18 mouse cellular contexts compared by ENCODE assay signal in genomic region chr1:36960509-36961222, GRCm38 (mm10). TPM values are rescaled to one million over a fixed set of nuclear protein-coding genes. Genes with fewer than 3 reads are reported as not detected.
DNase-seq lines count a peak whose midpoint lies in the region; ATAC-seq and TF ChIP-seq lines count a peak whose summit lies in the region.
"Had no signal": no experiment of that assay in that cellular context is flagged by ENCODE, and none has a peak within 500 bp of the region (broad histone marks: within the 10 kb centered on the region; RNA-seq: fewer than 3 reads in every experiment).

No protein-coding gene starts in this region.

- H3K9me3 ChIP-seq in midbrain, postnatal 0 days (ENCODE audit: low read length) = no peaks in the 10 kb centered on the region
- H3K9me3 ChIP-seq: forebrain, embryonic 13.5 days; heart, embryonic 13.5 days; midbrain, embryonic 12.5 days; neural tube, embryonic 12.5 days had no signal

- H3K27me3 ChIP-seq in midbrain, postnatal 0 days (ENCODE audit: insufficient read depth, low read length) = no peaks in the 10 kb centered on the region
- H3K27me3 ChIP-seq: forebrain, embryonic 13.5 days; heart, embryonic 13.5 days; midbrain, embryonic 12.5 days; neural tube, embryonic 12.5 days; Patski had no signal

- no peaks in the 10 kb centered on the region for H3K36me3 ChIP-seq in midbrain, postnatal 0 days (ENCODE audit: insufficient read depth, low read length)
- H3K36me3 ChIP-seq: heart, embryonic 13.5 days; midbrain, embryonic 12.5 days; neural tube, embryonic 12.5 days had no signal

- H3K4me2 ChIP-seq in midbrain, postnatal 0 days (ENCODE audit: low read depth, low read length, poor library complexity, severe bottlenecking) = no peak overlapping the region
- H3K4me2 ChIP-seq: forebrain, embryonic 13.5 days; heart, embryonic 13.5 days; midbrain, embryonic 12.5 days; neural tube, embryonic 12.5 days had no signal

- WGBS in midbrain, postnatal 0 days = 89% methylated on average over 16 of the region's 16 CpGs

- no peak for TF ChIP-seq CTCF in midbrain, postnatal 0 days (IDR thresholded peaks at IDR 0.05)

- no peaks in the 10 kb centered on the region for H3K4me1 ChIP-seq in midbrain, postnatal 0 days (ENCODE audit: insufficient read depth, low read length)
- H3K4me1 ChIP-seq: forebrain, embryonic 13.5 days; heart, embryonic 13.5 days; midbrain, embryonic 12.5 days; neural tube, embryonic 12.5 days had no signal

- no peak overlapping the region for H3K9ac ChIP-seq in midbrain, postnatal 0 days (replicated peaks; ENCODE audit: low read length, poor library complexity, severe bottlenecking)
- H3K9ac ChIP-seq: forebrain, embryonic 13.5 days; heart, embryonic 13.5 days; midbrain, embryonic 12.5 days; neural tube, embryonic 12.5 days had no signal

- ATAC-seq in monocyte, adult 5-6 weeks (replicated peaks; ENCODE audit: insufficient number of reproducible peaks, low FRiP score, low TSS enrichment, poor library complexity, severe bottlenecking) = peak; percentile 60
- no peak for ATAC-seq in midbrain, postnatal 0 days (ENCODE audit: low FRiP score)
- ATAC-seq: forebrain, embryonic 13.5 days; intestine, postnatal 0 days; lung, postnatal 0 days; Patski had no signal

- DNase-seq in layer of hippocampus, adult 9-11 months = peak; percentile 32
- no peak for DNase-seq in layer of hippocampus, postnatal 10 days (ENCODE audit: low spot score in 2 of 2)
- peak; percentile 23 for DNase-seq in R1 (ENCODE audit: low read depth, low spot score)
- DNase-seq in thymus, postnatal 10 days (ENCODE audit: low spot score in 2 of 2) = peak; percentile 22 to 23
- no peak for DNase-seq in midbrain, postnatal 0 days (ENCODE audit: low spot score)
- DNase-seq in frontal cortex, postnatal 25 days (ENCODE audit: low spot score in 2 of 2) = no peak
- no peak for DNase-seq in kidney, adult 8-10 months
- DNase-seq: adrenal gland, adult 2 months; cerebellum, adult 18-20 months; gastrocnemius, postnatal 10 days had no signal

- H3K27ac ChIP-seq in midbrain, postnatal 0 days (ENCODE audit: low read depth, low read length) = no peak overlapping the region
- H3K27ac ChIP-seq: forebrain, embryonic 13.5 days; heart, embryonic 13.5 days; midbrain, embryonic 12.5 days; neural tube, embryonic 12.5 days had no signal

- H3K4me3 ChIP-seq in midbrain, postnatal 0 days (ENCODE audit: low read depth, low read length) = no peak overlapping the region
- H3K4me3 ChIP-seq: forebrain, embryonic 13.5 days; heart, embryonic 13.5 days; midbrain, embryonic 12.5 days; neural tube, embryonic 12.5 days had no signal

RNA-seq across cellular contexts. Expression of gene Tmem131, which starts 17.2 kb away (rescaled TPM):
- total RNA-seq in layer of hippocampus, postnatal 10 days (2021) = 10 to 100 TPM; 58.1 to 60.5 TPM
- 29.0 to 54.6 TPM (median 37.3 TPM) in 3 replicates for total RNA-seq in monocyte, adult 5-6 weeks (2017)
- total RNA-seq in midbrain, postnatal 0 days (2014; rRNA removed) = 25.8 and 36.8 TPM in 2 replicates
- polyA plus RNA-seq in midbrain, postnatal 0 days (2015; fragmentation: Nextera tagmentation; extraction: Ambion mirVana) = 8.6 and 11.1 TPM in 2 replicates

Comparison
In these comparisons a context has a peak if more than half of its experiments do, and no peak if none do; other contexts are left out.
1. DNase-seq: peak in layer of hippocampus, adult 9-11 months (single experiment), R1 (single experiment) and thymus, postnatal 10 days (2 of 2); none in layer of hippocampus, postnatal 10 days (0 of 2), midbrain, postnatal 0 days (single experiment), frontal cortex, postnatal 25 days (0 of 2) and kidney, adult 8-10 months (0 of 2).